Mouse (Mus musculus) olfactory bulb, adult 2 months (tissue): ENCODE data around the gene Slc4a3.

Source experiments
- CTCF ChIP-seq: fragments of 200-500 bp; IDR thresholded peaks from 2 replicates; pipeline ENCODE4 v1.5.1; 2012; ENCODE audit warnings: low read depth, mild to moderate bottlenecking, low read length, moderate library complexity; ENCODE audit not compliant: insufficient read depth
- POLR2A ChIP-seq: fragments of 200-500 bp; IDR thresholded peaks from 2 replicates; pipeline ENCODE4 v1.6.1; 2012; ENCODE audit warnings: mild to moderate bottlenecking, low read depth, low read length, moderate library complexity; ENCODE audit not compliant: insufficient read depth

DNA sequence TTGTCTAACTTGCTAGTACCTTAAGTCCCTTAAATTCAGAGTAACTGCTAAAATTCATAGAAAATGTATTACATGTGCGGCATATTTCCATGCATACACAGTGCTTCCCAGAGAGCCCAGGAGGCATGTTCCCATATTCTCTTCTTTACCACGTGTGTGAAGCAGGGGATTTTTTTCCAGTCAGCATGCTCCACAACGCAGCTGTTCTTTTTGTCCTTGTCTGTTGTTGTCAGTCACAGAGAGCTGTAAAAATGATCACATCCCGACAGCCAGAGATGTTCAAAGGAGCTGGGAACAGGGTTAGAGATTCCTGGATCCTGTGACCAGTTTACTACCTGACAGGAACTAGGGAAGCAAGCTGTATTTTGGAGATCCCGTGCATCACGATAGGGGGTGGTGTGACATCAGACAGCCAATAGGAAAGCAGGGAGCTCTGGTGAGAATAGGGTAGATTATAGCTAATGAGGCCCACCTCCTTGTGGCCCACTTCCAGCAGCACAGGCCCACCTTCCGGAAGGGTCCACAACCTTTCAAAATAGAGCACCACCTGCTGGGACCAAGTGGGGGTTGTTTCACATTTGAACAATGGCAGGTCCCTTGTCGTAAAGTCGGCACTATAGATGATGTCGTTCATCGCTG is 62.7 kb downstream of the Slc4a3 start:
- no peak for TF ChIP-seq CTCF
- no peak for TF ChIP-seq POLR2A
